Mouse (Mus musculus) MEL (cell line): ENCODE data around the gene Mfap2. TPM values are rescaled to one million over a fixed set of nuclear protein-coding genes. Genes with fewer than 3 reads are reported as not detected.

Source experiments
- DNase-seq: peaks from one replicate; pipeline ENCODE4 v3.0.0; 2011; ENCODE audit warnings: low read depth, low spot score
- H3K27ac ChIP-seq: 2 replicates; pipeline ENCODE4 v1.5.1; 2012; ENCODE audit warnings: low read depth, mild to moderate bottlenecking, control low read depth, low read length, moderate library complexity; ENCODE audit not compliant: control insufficient read depth
- H3K27me3 ChIP-seq, 2 experiments: fragments of 150-350 bp in 1 of 2; sonication (generic) in 1 of 2; 2 replicates each; pipeline ENCODE4 v1.6.1; 2012; ENCODE audit warnings: low read length in 2 of 2, mild to moderate bottlenecking in 2 of 2, improper control_type of control experiment in 1 of 2, moderate library complexity in 1 of 2; ENCODE audit not compliant: insufficient read depth in 2 of 2, control insufficient read depth in 1 of 2
- H3K36me3 ChIP-seq, 2 experiments: 2 replicates each; pipeline ENCODE4 v1.6.1; 2012 to 2014; ENCODE audit warnings: low read length in 2 of 2, improper control_type of control experiment in 1 of 2, inconsistent platforms in 1 of 2, mild to moderate bottlenecking in 1 of 2; ENCODE audit not compliant: insufficient read depth in 2 of 2, control insufficient read depth in 1 of 2
- H3K4me1 ChIP-seq, 2 experiments: fragments of 150-350 bp in 1 of 2; sonication (generic) in 1 of 2; 2 replicates each; pipeline ENCODE4 v1.6.1; 2012; ENCODE audit warnings: low read length in 2 of 2, improper control_type of control experiment in 1 of 2, mild to moderate bottlenecking in 1 of 2; ENCODE audit not compliant: insufficient read depth in 2 of 2, control insufficient read depth in 1 of 2
- H3K4me3 ChIP-seq, 2 experiments: fragments of 150-350 bp in 1 of 2; sonication (generic) in 1 of 2; 2 replicates each; pipeline ENCODE4 v1.5.1; 2012; ENCODE audit warnings: low read depth in 2 of 2, low read length in 2 of 2, mild to moderate bottlenecking in 2 of 2, moderate library complexity in 2 of 2, control low read depth in 1 of 2, improper control_type of control experiment in 1 of 2; ENCODE audit not compliant: control insufficient read depth in 1 of 2, insufficient read depth in 1 of 2
- H3K79me2 ChIP-seq: 2 replicates; pipeline ENCODE4 v1.6.1; 2012; ENCODE audit warnings: mild to moderate bottlenecking, low read length, moderate library complexity; ENCODE audit not compliant: control insufficient read depth, poor library complexity, insufficient read depth
- H3K9ac ChIP-seq: 2 replicates; pipeline ENCODE4 v1.6.1; 2012; ENCODE audit warnings: low read depth, mild to moderate bottlenecking, control low read depth, low read length, moderate library complexity; ENCODE audit not compliant: control insufficient read depth, poor library complexity, severe bottlenecking
- H3K9me3 ChIP-seq: fragments of 150-350 bp; sonication (generic); replicated peaks from 2 replicates; pipeline ENCODE4 v1.6.1; 2012; ENCODE audit warnings: mild to moderate bottlenecking, low read length, improper control_type of control experiment, moderate library complexity; ENCODE audit not compliant: insufficient read depth
- CHD1 ChIP-seq: IDR thresholded peaks from 2 replicates; pipeline ENCODE4 v1.6.1; 2012; ENCODE audit warnings: low read depth, mild to moderate bottlenecking, inconsistent platforms, low read length, improper control_type of control experiment
- CHD2 ChIP-seq: IDR thresholded peaks from 2 replicates; pipeline ENCODE4 v1.6.1; 2011; ENCODE audit warnings: low read length, improper control_type of control experiment
- E2F4 ChIP-seq: IDR thresholded peaks from 2 replicates; pipeline ENCODE4 v1.6.1; 2011; ENCODE audit warnings: low read depth, low read length, improper control_type of control experiment, borderline replicate concordance
- ELF1 ChIP-seq: IDR thresholded peaks from 2 replicates; pipeline ENCODE4 v1.6.1; 2014; ENCODE audit warnings: low read depth, mild to moderate bottlenecking, inconsistent platforms, low read length, improper control_type of control experiment, moderate library complexity
- EP300 ChIP-seq, 2 experiments: IDR thresholded peaks; 2 replicates each; pipeline ENCODE4 v1.6.1; 2011; ENCODE audit warnings: improper control_type of control experiment in 2 of 2, low read length in 2 of 2, low read depth in 1 of 2, mild to moderate bottlenecking in 1 of 2
- GATA1 ChIP-seq: IDR thresholded peaks from 2 replicates; pipeline ENCODE4 v1.6.1; 2011; ENCODE audit warnings: low read depth, low read length, improper control_type of control experiment
- KAT2A ChIP-seq: conservative IDR thresholded peaks from 2 replicates; pipeline ENCODE4 v1.6.1; 2012; ENCODE audit warnings: low read depth, low read length, improper control_type of control experiment, inconsistent platforms
- MAZ ChIP-seq: IDR thresholded peaks from 2 replicates; pipeline ENCODE4 v1.6.1; 2012; ENCODE audit warnings: low read depth, mild to moderate bottlenecking, inconsistent platforms, low read length, improper control_type of control experiment
- MEF2A ChIP-seq: IDR thresholded peaks from 2 replicates; pipeline ENCODE4 v1.6.1; 2014; ENCODE audit warnings: low read depth, mild to moderate bottlenecking, inconsistent platforms, low read length, improper control_type of control experiment; ENCODE audit not compliant: poor library complexity, insufficient replicate concordance, severe bottlenecking; ENCODE audit errors: extremely low read depth
- MYC ChIP-seq: IDR thresholded peaks from 2 replicates; pipeline ENCODE4 v1.6.1; 2011; ENCODE audit warnings: low read depth, mild to moderate bottlenecking, low read length, improper control_type of control experiment, moderate library complexity
- NRF1 ChIP-seq: IDR thresholded peaks from 2 replicates; pipeline ENCODE4 v1.6.1; 2014; ENCODE audit warnings: low read depth, mild to moderate bottlenecking, inconsistent platforms, low read length, improper control_type of control experiment, moderate library complexity; ENCODE audit not compliant: poor library complexity, insufficient read depth, severe bottlenecking
- POLR2A ChIP-seq, 2 experiments: IDR thresholded peaks; 2 replicates each; pipeline ENCODE4 v1.6.1; 2011 to 2012; ENCODE audit warnings: low read length in 2 of 2, mild to moderate bottlenecking in 2 of 2, control low read depth in 1 of 2, improper control_type of control experiment in 1 of 2, low read depth in 1 of 2, moderate library complexity in 1 of 2; ENCODE audit not compliant: control insufficient read depth in 1 of 2, insufficient read depth in 1 of 2, poor library complexity in 1 of 2
- POLR2AphosphoS2 ChIP-seq: IDR thresholded peaks from 2 replicates; pipeline ENCODE4 v1.6.1; 2011; ENCODE audit warnings: low read length, improper control_type of control experiment
- POLR2AphosphoS5 ChIP-seq: IDR thresholded peaks from 2 replicates; pipeline ENCODE4 v1.6.1; 2012; ENCODE audit warnings: low read depth, borderline replicate concordance, mild to moderate bottlenecking, inconsistent platforms, low read length, moderate library complexity, mixed read lengths
- TBP ChIP-seq: IDR thresholded peaks from 2 replicates; pipeline ENCODE4 v1.8.0; 2011; ENCODE audit warnings: low read depth, low read length, improper control_type of control experiment
- USF1 ChIP-seq: IDR thresholded peaks from 2 replicates; pipeline ENCODE4 v1.6.1; 2014; ENCODE audit warnings: low read depth, mild to moderate bottlenecking, inconsistent platforms, low read length, improper control_type of control experiment, moderate library complexity
- USF2 ChIP-seq, 2 experiments: IDR thresholded peaks; 2 replicates each; pipeline ENCODE4 v1.6.1; 2011 to 2012; ENCODE audit warnings: improper control_type of control experiment in 2 of 2, low read length in 2 of 2, borderline replicate concordance in 1 of 2, inconsistent platforms in 1 of 2, low read depth in 1 of 2, mild to moderate bottlenecking in 1 of 2; ENCODE audit not compliant: insufficient read depth in 1 of 2
- ZC3H11A ChIP-seq: IDR thresholded peaks from 2 replicates; pipeline ENCODE4 v1.6.1; 2012; ENCODE audit warnings: low read depth, mild to moderate bottlenecking, inconsistent platforms, low read length, improper control_type of control experiment
- ZMIZ1 ChIP-seq: IDR thresholded peaks from 2 replicates; pipeline ENCODE4 v1.6.1; 2012; ENCODE audit warnings: low read depth, mild to moderate bottlenecking, inconsistent platforms, low read length, improper control_type of control experiment, moderate library complexity
- ZNF384 ChIP-seq: IDR thresholded peaks from 2 replicates; pipeline ENCODE4 v1.6.1; 2012; ENCODE audit warnings: low read depth, mild to moderate bottlenecking, inconsistent platforms, low read length, improper control_type of control experiment
- polyA plus RNA-seq, 2 experiments: library from polyadenylated mRNA; stranded (reverse) in 1 of 2; unstranded in 1 of 2; fragments of >175 nt in 1 of 2; fragments of >200 nt in 1 of 2; gene quantifications; 2 replicates each; pipeline versions ENCODE4 v1.2.1 to v1.2.4; 2012; ENCODE audit warnings: low replicate concordance in 2 of 2, low read depth in 1 of 2; ENCODE audit not compliant: insufficient read length in 2 of 2, insufficient read depth in 1 of 2, missing spikeins in 1 of 2
- total RNA-seq: library from RNA; depleted of rRNA; stranded (reverse); fragments of 300-350 nt; gene quantifications from 2 replicates; pipeline ENCODE4 v1.2.3, GENCODE M21; 2012

Mfap2 gene
- total and polyA plus RNA-seq, 3 experiments = not detected

DNA sequence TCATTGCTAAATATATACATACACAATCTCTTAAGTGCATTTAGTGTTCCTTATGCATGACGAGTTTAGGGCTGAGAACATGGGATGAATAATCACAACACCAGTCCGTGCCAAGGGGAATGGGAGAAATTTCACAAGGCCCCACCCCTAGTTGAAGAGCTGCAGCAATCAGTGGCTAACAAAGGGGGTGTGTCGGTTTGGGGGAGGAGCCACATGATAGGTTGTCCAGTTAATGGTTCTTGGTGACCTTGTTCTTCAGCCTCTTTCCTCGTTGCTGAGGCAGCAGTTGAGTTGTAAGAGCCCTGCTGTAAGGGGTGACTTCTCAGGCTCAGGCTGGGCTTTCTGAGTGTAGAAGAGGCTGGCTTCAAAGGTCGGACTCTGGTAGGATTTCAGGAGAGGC is 47.3 kb upstream of the Mfap2 start:
- H3K4me3 ChIP-seq = peak overlapping the region in 1 of 2 experiments; percentile 5; a peak in 1 of 4 replicates
- H3K9me3 ChIP-seq = no peaks in the 10 kb centered on the region
- H3K36me3 ChIP-seq = peaks cover 0 to 17% of the 10 kb centered on the region in 2 experiments; a peak in 2 of 4 replicates
- H3K9ac ChIP-seq = peak overlapping the region; percentile 91
- peaks cover 19% of the 10 kb centered on the region for H3K79me2 ChIP-seq
- DNase-seq = peak; percentile 68
- H3K27ac ChIP-seq = 0 out of 2 replicates have a peak overlapping the region, but pooled peaks have one; percentile 31
- peaks cover 7 to 24% of the 10 kb centered on the region in 2 experiments for H3K4me1 ChIP-seq
- H3K27me3 ChIP-seq = no peaks in the 10 kb centered on the region
- TF ChIP-seq POLR2AphosphoS5 = no peak
- TF ChIP-seq E2F4 = no peak
- no peak for TF ChIP-seq ELF1
- no peak for TF ChIP-seq ZMIZ1
- TF ChIP-seq MAZ = no peak
- TF ChIP-seq EP300 (IDR thresholded peaks at IDR 0.05; ENCODE audit: low read depth in 1 of 2, low read length in 2 of 2) = no peak
- no peak for TF ChIP-seq ZC3H11A
- no peak for TF ChIP-seq KAT2A
- no peak for TF ChIP-seq GATA1
- no peak for TF ChIP-seq TBP
- TF ChIP-seq USF1 = no peak
- TF ChIP-seq POLR2A (IDR thresholded peaks at IDR 0.05; ENCODE audit: control insufficient read depth in 1 of 2, insufficient read depth in 1 of 2, low read depth in 1 of 2, low read length in 2 of 2, poor library complexity in 1 of 2) = no peak
- no peak for TF ChIP-seq MEF2A
- TF ChIP-seq CHD2 = no peak
- no peak for TF ChIP-seq CHD1
- TF ChIP-seq MYC = no peak
- TF ChIP-seq POLR2AphosphoS2 = no peak
- no peak for TF ChIP-seq NRF1
- TF ChIP-seq USF2 (IDR thresholded peaks at IDR 0.05; ENCODE audit: borderline replicate concordance in 1 of 2, insufficient read depth in 1 of 2, low read depth in 1 of 2, low read length in 2 of 2) = no peak

DNA sequence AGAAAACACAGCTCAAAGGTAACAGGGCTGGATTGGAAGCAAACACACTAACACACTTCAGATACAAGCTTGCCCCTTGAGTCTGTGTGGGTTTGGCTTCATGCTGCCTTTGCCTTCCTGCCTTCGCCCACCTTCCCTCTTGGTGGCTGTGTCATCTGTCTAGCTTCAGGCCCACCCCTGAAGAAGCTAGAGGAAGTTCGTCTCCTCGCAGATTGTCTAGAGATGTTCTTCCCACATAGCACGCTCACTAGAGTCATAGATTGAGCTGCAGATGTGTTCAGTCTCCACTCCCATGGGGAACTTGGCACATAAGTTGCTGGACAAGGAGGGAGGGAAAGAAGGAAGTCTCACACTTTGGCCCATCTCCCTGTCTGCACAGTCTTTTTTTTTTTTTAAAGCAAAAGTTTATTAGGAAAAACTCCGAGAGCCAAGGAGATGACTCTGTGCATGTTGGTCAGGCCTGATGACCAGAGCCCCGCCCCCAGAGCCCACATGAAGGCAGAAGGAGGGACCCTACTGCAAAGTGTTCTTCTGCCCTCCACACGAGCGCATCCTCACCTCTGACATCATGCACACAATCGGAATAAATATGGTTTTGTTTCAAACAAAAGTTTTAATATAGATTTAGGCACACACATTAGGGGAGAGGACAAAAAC is 46.1 kb upstream of the Mfap2 start:
- Histone ChIP-seq H3K4me3 (no peak overlapping the region), H3K79me2 (peaks cover 19% of the 10 kb centered on the region), H3K9me3 (no peaks in the 10 kb centered on the region), H3K36me3 (peaks cover 0 to 15% of the 10 kb centered on the region in 2 experiments; a peak in 2 of 4 replicates), H3K9ac (peak overlapping the region; percentile 7; the same call in 1 of the 2 replicates), H3K27ac (peak overlapping the region; percentile 52), H3K27me3 (no peaks in the 10 kb centered on the region), H3K4me1 (peaks cover 7 to 22% of the 10 kb centered on the region in 2 experiments)
- TF ChIP-seq CHD2 (no peak), ZNF384 (peak; percentile 28; the same call in 1 of the 2 replicates), MYC (no peak), NRF1 (no peak), CHD1 (no peak), POLR2AphosphoS2 (no peak), POLR2AphosphoS5 (no peak), MAZ (no peak)
- DNase-seq = peak; percentile 65
